Mouse (Mus musculus) olfactory bulb, adult 2 months (tissue): ENCODE measurements around the gene Gm4881.

ENCODE experiments used
- CTCF ChIP-seq: fragments of 200-500 bp; IDR thresholded peaks from 2 replicates; pipeline ENCODE4 v1.5.1; 2012; ENCODE audit warnings: low read depth, mild to moderate bottlenecking, low read length, moderate library complexity; ENCODE audit not compliant: insufficient read depth
- POLR2A ChIP-seq: fragments of 200-500 bp; IDR thresholded peaks from 2 replicates; pipeline ENCODE4 v1.6.1; 2012; ENCODE audit warnings: mild to moderate bottlenecking, low read depth, low read length, moderate library complexity; ENCODE audit not compliant: insufficient read depth

DNA sequence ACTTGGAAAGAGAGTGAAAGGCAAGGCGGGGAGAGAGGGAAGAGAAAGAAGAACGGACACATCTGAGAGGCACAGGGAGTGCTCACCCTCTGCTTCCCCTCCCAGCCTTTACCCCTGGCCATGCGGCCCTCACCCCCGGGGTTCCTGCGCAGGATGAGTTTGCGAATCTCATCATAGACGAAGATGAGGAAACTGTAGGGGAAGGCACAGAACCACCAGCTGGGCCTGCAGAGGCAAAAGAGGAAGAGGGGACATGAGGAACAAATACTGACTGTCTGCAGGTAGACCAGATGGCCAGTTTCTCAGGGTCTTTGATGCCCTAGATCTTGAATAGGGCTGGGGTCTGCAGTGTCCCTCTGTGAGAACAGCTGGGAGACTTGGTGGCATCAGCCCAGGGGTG, 34.5 kb upstream of the Gm4881 start:
- TF ChIP-seq POLR2A (no peak), CTCF (no peak)
